Mouse (Mus musculus): Measurements from ENCODE around the gene Gfy. TPM values are rescaled to one million over a fixed set of nuclear protein-coding genes. Genes with fewer than 3 reads are reported as not detected.
"Not testable (repeated sequence)": the region's sequence is repeated elsewhere in the genome, so short reads cannot be mapped to it uniquely, and the experiment has no call there.

Gfy gene
- total RNA-seq, 2 experiments from 2014 or later: not detected

GRCm38 (mm10) chr7:45193871-45194785 is 14.8 kb upstream of the Gfy start:
- intact Hi-C loops (cut with DNase I): no loop called here
- DNase-seq: no peak

DNA sequence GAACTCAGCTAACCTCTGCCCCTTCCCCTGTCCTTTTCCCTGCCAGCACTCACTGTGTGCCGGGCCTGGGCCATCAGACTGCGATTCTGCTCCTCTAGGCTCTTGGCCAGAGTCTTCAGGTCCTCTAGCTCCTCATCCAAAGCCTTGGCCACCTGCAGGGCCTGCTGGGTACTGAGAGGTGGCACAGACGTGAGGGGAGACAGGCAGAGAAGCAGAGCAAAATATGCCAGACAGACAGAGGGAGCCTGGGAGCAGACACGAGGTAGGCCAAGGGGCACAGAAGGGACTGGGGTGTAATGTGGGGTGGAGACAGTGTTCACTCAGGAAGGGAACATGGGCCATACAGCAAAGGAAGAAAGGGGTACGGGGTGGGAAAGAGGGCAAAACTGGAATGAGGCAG is 14.0 kb upstream of the Gfy start:
- DNase-seq: no peak
- intact Hi-C loops (cut with DNase I): no loop called here

DNA sequence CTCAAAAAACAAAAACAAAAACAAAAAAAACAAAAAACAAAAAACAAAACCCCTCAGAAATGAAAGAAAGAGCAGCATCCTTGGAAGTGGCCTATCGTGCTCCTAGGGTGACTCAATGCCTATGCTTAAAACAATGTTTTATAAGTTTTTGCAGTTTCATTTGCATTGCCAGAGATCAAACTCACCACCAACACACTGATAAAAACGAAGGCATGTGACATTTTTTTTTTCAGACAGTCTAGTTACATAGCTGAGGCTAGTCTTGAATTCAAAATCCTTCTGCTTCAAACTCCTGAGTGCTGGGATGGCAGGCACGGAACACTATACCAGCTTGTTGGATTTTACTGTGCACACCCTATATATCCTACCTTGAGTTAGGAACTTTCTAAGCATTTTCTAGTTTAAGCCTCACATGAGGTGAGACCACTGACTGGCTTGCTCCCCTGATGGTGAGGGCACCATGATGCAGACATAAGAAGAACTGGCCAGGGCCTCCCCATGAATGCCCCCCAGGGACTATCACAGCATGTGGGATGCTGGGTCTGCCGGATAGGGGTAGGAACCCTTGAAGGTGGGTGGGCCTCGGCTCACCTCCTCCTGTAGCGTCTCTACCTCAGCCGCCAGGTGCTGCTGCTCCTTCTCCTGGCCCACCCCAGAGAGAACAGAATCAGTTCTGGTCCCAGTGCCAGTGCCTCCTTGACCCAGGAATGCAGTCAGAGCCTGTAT is 13.4 kb upstream of the Gfy start:
- intact Hi-C loops (cut with DNase I): no loop called here
- no peak for DNase-seq

- intact Hi-C loops (cut with DNase I): no loop called here
These were observed 12.5 kb upstream of the Gfy start for GRCm38 (mm10) chr7:45191803-45192363.

GRCm38 (mm10) chr7:45191161-45191560 is 11.8 kb upstream of the Gfy start:
- intact Hi-C loops (cut with DNase I): no loop called here
- peak in 1 of 2 experiments; percentile 19 for DNase-seq

More at GRCm38 (mm10) chr7:45191803-45192363, 12.5 kb upstream of the Gfy start:
- no peak for DNase-seq

- DNase-seq: no peak
- intact Hi-C loops (cut with DNase I): no loop called here
These were observed 10.8 kb upstream of the Gfy start for GRCm38 (mm10) chr7:45190186-45190585.

- no peak for DNase-seq
- intact Hi-C loops (cut with DNase I): no loop called here
These were observed 10.2 kb upstream of the Gfy start for GRCm38 (mm10) chr7:45189600-45189999.

GRCm38 (mm10) chr7:45185921-45186320 is 6.6 kb upstream of the Gfy start:
- intact Hi-C loops (cut with DNase I): no loop called here
- no peak for DNase-seq

DNA sequence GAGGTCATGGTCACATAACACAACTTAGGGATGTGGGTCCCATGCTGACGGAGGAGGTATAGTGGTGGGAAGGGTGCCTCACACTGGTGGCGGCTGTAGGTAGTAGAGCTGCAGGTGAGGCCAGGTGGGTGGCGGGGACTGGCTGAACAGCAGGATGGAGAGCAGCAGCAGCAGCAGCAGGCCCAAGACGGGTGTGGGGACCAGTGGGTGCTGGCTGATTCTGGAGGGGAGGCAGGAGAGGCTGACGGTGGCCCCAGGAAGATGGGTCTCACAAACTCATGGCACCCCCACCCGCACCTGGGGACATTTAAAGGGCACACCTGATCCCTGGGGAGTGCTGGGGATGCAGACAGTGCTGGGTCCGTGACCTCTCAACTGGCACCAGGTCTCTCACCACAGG is 4.3 kb upstream of the Gfy start:
- intact Hi-C loops (cut with DNase I): no loop called here

GRCm38 (mm10) chr7:45182606-45183005 is 3.2 kb upstream of the Gfy start:
- intact Hi-C loops (cut with DNase I): no loop called here
- DNase-seq: no peak

More for the DNA sequence above, 4.3 kb upstream of the Gfy start:
- no peak for DNase-seq

DNA sequence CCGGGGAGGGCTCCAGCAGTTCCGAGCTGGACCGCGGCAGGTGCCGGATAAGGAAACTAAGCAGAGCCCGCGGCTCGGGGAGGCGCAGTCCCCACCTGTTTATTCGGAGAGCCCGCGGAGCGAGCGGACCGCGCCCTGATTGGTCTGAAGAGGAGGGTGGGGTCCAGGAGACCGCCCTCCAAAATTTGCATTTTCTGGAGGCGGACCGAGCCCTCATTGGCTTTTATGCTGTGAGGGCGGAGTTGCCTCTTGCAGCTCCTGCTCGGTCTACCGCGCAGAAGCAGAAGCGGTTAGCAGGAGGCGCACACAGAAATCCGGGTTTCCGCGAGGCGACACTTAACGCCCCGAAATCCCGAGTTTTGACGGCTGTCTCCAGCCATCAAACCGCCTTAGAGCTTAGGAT is 2.8 kb upstream of the Gfy start:
- peak; percentile 92 to 93 for DNase-seq
- intact Hi-C loops (cut with DNase I): no loop called here

DNA sequence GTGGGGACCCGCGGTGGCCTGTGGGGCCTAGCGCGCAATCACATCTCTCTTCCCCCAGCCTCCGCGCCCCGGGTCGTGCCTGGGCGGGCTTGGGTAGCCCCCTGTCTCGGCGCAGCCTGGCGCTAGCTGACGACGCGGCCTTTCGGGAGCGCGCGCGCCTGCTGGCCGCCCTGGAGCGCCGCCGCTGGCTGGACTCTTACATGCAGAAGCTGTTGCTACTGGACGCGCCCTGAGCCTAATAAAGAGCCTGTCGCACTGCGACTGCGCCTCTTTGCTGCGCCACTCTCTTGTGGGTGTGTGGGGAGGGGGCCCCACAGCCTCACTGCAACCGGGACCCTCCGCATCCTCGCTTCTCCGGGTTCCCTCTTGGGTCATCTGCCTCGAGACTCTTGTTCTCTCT is 2.2 kb upstream of the Gfy start:
- intact Hi-C loops (cut with DNase I): no loop called here
- DNase-seq: peak; percentile 11 to 24

DNA sequence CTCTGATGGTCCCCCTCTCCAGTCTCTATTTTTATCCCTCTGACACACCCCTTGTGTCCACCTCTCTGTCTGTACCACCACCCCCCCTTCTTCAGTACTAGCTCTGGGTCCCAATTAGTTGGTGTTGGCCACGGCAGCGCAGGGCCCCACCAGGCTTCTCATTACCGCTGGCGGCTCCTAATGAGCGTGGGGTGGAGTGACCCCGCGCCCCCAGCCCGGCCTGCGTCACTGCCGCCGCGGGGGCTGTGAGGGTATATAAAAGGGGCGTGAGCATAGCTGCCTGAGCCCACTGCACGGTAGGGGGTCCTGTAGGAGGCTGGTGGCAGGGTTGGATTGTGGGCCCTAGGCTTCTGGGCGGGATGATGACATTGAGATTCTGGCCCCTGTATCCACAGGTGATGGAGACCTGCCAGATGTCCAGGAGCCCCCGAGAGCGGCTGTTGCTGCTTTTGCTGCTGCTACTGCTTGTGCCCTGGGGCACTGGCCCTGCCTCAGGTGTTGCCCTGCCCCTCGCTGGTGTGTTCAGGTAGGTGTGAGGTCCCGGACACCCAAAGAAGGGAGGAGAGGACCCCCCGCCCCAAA is 1.6 kb upstream of the Gfy start, which contains the start of gene Pth2:
Pth2 (plus strand) TSS at position 100 of the 582 bp plus-strand sequence.
- intact Hi-C loops (cut with DNase I): no loop called here
- no peak for DNase-seq

DNA sequence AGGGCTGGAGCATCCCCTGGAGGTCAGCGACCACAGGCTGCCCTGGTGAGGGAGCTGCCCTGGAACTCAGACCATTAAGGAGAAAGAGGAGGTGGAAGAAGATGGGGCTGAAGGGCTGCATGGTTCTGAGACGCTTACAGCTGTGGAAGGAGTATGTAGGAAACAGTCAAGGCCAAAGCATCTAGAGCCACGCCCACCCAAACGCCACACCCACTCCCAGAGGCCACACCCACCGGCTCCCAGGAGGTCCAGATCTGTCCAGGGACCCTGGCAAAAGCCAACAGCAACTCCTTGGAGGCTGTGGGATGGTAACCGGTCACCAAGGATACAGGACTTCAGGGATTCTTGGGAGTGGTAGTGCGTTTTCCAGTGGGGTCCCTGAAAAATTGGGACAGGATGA is 819 bp downstream of the Gfy start:
- DNase-seq: no peak
- intact Hi-C loops (cut with DNase I): no loop called here

GRCm38 (mm10) chr7:45176356-45176755 is 3.0 kb downstream of the Gfy start:
- intact Hi-C loops (cut with DNase I): no loop called here
- no peak for DNase-seq

- intact Hi-C loops (cut with DNase I): no loop called here
- DNase-seq: no peak
These were observed 3.4 kb downstream of the Gfy start for GRCm38 (mm10) chr7:45175929-45176328.

DNA sequence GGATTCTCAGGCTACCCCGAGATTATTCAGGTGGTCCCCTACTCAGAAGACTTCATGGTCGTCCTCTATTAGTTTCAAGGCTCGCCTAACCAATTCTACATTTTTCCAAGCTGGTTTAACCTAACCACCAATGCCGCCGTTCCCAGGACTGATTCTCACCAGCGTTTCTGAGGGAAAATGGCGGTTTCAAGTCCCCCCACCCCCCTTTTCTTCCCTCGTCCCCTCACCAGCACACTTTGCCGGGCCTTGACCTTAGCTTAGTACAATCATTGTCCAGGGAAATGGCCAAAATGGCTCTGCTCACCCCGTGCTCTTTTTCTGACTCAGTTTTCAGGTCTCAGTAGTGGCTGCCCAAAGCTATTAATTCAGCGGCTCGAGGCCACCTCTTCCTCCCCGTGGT is 4.0 kb downstream of the Gfy start:
- no peak for DNase-seq
- intact Hi-C loops (cut with DNase I): no loop called here

GRCm38 (mm10) chr7:45174567-45175280 is 4.6 kb downstream of the Gfy start:
- intact Hi-C loops (cut with DNase I): no loop called here
- no peak for DNase-seq

DNA sequence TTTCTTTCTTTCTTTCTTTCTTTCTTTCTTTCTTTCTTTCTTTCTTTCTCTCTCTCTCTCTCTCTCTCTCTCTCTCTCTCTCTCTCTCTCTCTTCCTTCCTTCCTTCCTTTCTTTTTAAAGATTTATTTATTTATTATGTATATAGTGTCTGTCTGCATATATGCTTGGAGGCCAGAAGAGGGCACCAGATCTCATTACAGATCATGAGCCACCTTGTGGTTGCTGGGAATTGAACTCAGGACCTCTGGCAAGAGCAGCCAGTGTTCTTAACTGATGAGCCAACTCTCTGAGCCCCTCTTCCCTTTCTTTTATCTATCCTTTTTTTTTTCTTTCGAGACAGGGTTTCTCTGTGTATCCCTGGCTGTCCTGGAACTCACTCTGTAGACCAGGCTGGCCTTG is 5.6 kb downstream of the Gfy start:
- intact Hi-C loops (cut with DNase I); DNase-seq: not testable (repeated sequence)

- no peak for DNase-seq
- intact Hi-C loops (cut with DNase I): no loop called here
These were observed 6.4 kb downstream of the Gfy start for GRCm38 (mm10) chr7:45172974-45173373.

Measured in heart, postnatal 10 days (tissue).